Mouse (Mus musculus) frontal cortex, postnatal 25 days (tissue): ENCODE results near the gene Gm17416.
A peak's percentile ranks its signal among the peaks of the same experiment; 100 is the strongest.

ENCODE experiments used
- DNase-seq, 2 experiments: peaks; one replicate each; pipeline ENCODE4 v3.0.0; 2022; ENCODE audit warnings: low spot score in 2 of 2

Gene Gm17416

GRCm38 (mm10) chr2:152569038-152569437 is at the start of gene Gm17416:
TSS of gene Gm17416 (plus strand) at chr2:152569338.
- no peak for DNase-seq

- DNase-seq: no peak
Observed at GRCm38 (mm10) chr2:152539944-152540710, 29.0 kb upstream of the Gm17416 start, which contains the start of gene Defb29. TSS of gene Defb29 (minus strand) at chr2:152540098.

GRCm38 (mm10) chr2:152541979-152542378 is 27.2 kb upstream of the Gm17416 start:
- no peak for DNase-seq

- no peak for DNase-seq
Observed at GRCm38 (mm10) chr2:152542897-152543296, 26.2 kb upstream of the Gm17416 start.

- no peak for DNase-seq
Observed at GRCm38 (mm10) chr2:152543478-152543877, 25.7 kb upstream of the Gm17416 start.

- DNase-seq: peak; percentile 22 to 31
Observed at GRCm38 (mm10) chr2:152544691-152545090, 24.4 kb upstream of the Gm17416 start.

GRCm38 (mm10) chr2:152548124-152548523 is 21.0 kb upstream of the Gm17416 start:
- DNase-seq: no peak

GRCm38 (mm10) chr2:152553774-152554423 is 15.2 kb upstream of the Gm17416 start:
- DNase-seq: peak; percentile 47 to 60

GRCm38 (mm10) chr2:152556655-152557054 is 12.5 kb upstream of the Gm17416 start:
- no peak for DNase-seq

- no peak for DNase-seq
Observed at GRCm38 (mm10) chr2:152569881-152570280, 743 bp downstream of the Gm17416 start.

- DNase-seq: no peak
Observed at GRCm38 (mm10) chr2:152570313-152570712, 1.2 kb downstream of the Gm17416 start.

- DNase-seq: no peak
Observed at GRCm38 (mm10) chr2:152572114-152572794, 3.1 kb downstream of the Gm17416 start, which contains the start of gene Defb21. TSS of gene Defb21 (plus strand) at chr2:152572744.

GRCm38 (mm10) chr2:152573484-152573883 is 4.3 kb downstream of the Gm17416 start:
- no peak for DNase-seq

GRCm38 (mm10) chr2:152580107-152580506 is 11.0 kb downstream of the Gm17416 start, which contains the start of gene Defb19:
TSS of gene Defb19 (minus strand) at chr2:152580312.
- no peak for DNase-seq

- no peak for DNase-seq
Observed at GRCm38 (mm10) chr2:152580612-152581011, 11.5 kb downstream of the Gm17416 start.

- DNase-seq: no peak
Observed at GRCm38 (mm10) chr2:152586926-152587560, 17.9 kb downstream of the Gm17416 start.

- no peak for DNase-seq
Observed at GRCm38 (mm10) chr2:152588450-152588849, 19.3 kb downstream of the Gm17416 start.

- DNase-seq: no peak
Observed at GRCm38 (mm10) chr2:152589021-152589420, 19.9 kb downstream of the Gm17416 start.

GRCm38 (mm10) chr2:152599299-152599698 is 30.2 kb downstream of the Gm17416 start, which contains the start of gene Defb45:
TSS of gene Defb45 (minus strand) at chr2:152599399.
- DNase-seq: no peak

GRCm38 (mm10) chr2:152600076-152600475 is 30.9 kb downstream of the Gm17416 start:
- DNase-seq: no peak

GRCm38 (mm10) chr2:152601275-152601960 is 32.3 kb downstream of the Gm17416 start:
- no peak for DNase-seq
